Mouse (Mus musculus) lung, postnatal 14 days (tissue): ENCODE measurements at regions not wholly inside any gene's neighbourhood (a gene's known extent, or its start where the extent isn't known, plus 50 kb on each side); places are given as distances from the start of the nearest gene placed in this dataset.

Experiments used
- DNase-seq: peaks from one replicate; pipeline ENCODE4 v3.0.0; 2021

GRCm38 (mm10) chr9:122568691-122569441, 178.3 kb upstream of the Topaz1 start:
- DNase-seq: no peak

DNA sequence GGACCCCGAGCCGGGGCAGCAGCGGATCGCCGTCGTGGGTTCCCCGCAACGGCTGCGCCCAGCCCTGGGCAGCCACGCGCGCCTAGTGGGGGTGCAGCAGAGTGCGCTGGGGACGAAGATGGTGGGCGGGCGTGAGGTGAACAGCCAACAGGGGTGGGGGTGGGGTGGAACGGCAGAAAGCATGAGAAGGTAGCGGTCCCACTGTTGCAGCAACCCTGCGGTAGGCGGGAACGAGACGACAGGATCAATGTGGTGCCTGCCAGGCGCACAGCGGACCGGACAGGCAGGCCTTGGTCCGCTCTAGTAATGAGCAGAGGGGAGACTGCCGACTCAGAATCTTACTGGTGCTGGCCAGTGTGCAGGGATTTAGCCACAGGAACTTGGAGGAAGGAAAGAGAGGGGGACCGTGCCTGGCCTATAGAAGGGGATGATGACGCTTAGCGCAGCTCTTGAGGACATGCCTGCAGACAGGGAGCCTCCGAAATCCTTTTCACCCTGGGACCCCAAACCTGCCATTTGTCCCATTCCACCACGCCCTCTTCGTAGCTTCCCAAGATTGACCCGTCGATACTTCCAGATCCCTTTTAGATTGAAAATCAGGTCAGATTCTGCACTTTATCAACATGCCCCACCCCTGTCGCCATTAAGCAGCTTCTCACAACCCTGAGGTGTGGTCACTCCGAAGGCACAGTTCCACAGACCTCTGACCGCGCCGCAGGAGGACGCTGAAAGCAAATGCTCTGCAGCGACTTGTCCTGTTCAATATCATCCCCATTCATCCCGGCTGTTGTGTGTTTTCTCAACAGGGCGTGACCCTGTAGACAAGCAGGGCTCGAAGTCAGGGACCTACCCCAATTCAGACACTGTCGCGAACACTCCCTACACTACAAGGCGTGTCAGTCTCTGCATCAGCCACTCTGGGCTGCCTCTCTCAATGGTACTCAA, 177.4 kb upstream of the Topaz1 start:
- no peak for DNase-seq

DNA sequence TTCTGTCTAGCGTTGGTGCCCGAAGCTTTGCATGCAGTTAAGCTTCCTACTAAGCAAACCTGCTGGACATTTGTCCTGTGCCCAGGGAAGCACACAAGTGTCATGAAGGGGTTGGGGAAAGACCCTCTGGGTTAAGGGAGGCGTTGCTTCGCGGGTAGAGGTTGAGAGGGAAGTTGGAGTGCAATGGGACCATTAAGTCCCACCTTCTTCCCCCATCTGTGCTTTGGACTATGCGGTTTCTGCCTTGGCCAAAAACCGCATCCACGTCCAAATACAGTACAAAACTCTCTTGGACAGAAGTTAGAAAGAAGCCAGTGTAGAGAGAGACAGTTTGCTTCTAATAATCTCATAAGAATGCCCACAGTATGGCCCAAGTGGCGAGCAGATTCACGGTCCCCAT, 176.1 kb upstream of the Topaz1 start:
- no peak for DNase-seq

GRCm38 (mm10) chr9:122571402-122572059, 175.6 kb upstream of the Topaz1 start:
- no peak for DNase-seq

DNA sequence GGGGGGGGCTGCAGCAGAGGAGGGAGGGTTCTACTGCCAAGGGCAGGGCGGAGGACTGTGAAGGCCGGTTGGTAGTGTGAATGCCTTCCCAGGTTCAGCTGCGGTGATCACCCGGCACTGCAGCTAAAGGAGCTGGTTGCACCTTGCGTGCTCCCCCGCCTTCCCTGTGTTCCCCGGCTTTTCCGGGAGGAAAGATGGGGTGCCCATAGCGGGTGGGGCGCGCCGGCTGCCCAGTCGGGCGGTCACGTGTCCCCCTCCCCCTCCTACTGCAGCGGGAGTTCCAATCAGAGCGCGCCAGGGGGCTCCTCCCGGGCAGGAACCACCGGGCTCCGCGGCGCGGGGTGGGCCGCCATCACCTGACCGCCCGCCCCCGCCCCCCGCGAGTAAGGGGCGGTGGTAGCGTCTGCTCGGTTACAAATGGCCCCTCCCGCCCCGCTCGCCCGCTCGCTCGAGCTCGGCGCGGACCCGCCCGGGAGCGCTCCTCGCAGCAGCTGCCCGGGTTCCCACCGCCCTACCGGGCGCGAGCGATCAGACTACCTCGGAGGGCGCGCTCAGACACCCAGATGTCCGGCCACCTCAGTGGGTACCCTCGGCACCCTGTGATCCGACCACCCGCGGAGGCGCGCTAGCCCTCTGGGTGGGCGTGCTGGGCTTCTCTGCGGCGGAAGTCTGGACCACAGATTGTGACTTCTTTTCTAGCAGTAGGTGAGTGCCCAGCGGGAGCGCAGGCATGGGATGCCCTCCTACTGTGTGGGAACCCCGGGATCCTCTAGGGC, 174.9 kb upstream of the Topaz1 start:
- no peak for DNase-seq

DNA sequence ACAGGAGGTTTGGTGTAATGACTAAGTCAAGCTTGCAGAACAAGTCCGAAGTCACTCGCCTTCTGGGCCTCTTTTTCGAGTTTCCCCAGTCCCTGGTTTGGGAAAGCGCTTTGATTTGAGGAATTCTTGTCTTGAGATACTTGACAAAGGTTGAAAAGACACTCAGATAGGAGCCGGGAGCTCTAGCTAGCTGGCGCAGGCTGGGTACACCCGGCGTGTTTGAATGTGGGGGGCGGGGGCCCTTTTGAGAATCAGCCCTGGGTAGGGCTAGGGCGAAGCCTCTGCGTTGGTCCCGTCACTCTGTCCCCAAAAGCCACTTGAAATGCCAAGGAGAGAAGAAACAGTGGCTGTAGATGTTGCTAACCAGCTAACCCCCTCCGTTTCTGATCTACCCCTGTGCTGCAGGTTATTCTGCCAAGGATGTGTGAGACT, 174.3 kb upstream of the Topaz1 start:
- DNase-seq: no peak

GRCm38 (mm10) chr9:122585228-122585627, 161.9 kb upstream of the Topaz1 start:
- no peak for DNase-seq

DNA sequence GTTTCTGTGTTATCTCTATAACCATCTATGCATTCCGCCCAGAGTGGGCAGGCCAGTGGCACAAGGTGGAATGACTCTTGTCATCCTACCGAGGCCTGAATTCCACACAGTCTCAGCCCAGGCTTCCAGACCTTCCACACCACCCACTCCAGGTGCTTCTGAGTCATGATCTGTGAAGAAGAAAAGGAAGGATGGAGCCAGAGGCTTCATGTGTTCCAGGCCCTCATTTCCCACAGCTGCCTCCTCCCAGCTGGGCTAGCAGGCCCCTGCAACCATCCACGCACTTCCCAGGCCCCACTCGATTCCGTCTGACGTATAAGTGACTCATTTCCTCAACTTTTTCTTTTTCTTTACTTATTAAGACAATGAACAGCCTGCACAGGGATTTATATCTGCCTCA, 160.7 kb upstream of the Topaz1 start:
- DNase-seq: no peak

DNA sequence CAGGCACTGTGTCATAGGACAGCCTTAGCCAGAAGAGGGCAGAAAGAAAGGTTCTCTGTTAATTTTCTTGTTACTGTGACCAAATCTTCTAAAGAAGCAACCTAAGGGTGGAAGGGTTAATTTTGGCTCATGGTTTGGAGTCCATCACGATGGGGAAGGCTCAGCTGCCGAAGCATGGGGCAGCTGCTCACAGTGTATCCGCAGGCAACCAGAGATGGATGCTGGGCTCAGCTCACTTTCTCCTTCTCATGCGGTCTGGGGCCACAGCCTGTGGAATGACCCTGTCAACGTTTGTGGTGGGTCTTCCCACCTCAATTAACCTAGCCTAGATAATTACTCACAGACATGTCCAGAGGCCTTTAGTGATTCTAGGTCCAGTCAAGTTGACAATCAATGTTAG, 160.2 kb upstream of the Topaz1 start:
- DNase-seq: no peak

- DNase-seq: no peak
These were observed 158.9 kb upstream of the Topaz1 start for GRCm38 (mm10) chr9:122588246-122588645.

DNA sequence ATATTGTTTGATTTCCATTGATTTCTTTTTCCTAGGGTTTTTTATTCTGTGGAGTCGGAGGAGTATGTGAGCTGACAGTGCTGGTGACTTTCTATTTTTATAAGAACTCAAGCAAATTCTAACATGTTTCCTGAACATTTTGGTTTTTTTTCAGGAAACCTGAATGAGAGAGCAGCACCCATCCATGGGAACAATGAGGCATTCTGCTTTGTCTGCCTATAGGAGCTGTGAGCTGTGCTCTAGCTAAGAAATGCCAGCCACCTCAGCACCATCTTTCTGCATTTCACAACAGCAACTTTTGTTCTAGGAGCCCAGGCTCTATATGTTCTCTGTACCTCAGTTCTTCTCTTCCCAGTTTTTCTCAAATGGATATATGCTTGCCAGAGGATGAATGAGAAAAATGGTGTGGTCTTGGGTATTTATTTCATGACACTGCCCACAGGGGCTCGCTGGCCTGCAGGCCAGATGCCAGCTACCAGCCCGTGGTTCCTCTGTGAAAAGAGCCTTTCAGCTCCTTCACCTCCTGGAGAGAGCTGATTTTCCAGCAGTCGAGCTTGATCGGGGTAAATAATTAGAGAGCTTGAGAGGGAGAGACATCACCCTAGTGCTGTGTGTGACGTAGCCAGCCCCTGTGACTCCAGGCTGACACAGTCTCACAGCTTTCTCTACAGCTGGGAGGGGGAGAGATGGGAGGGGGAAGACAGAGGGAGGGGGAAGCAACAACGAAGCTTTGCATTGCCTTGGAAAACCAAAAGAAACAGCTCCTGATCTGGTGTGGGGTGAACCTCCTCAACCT, 154.1 kb upstream of the Topaz1 start:
- no peak for DNase-seq

DNA sequence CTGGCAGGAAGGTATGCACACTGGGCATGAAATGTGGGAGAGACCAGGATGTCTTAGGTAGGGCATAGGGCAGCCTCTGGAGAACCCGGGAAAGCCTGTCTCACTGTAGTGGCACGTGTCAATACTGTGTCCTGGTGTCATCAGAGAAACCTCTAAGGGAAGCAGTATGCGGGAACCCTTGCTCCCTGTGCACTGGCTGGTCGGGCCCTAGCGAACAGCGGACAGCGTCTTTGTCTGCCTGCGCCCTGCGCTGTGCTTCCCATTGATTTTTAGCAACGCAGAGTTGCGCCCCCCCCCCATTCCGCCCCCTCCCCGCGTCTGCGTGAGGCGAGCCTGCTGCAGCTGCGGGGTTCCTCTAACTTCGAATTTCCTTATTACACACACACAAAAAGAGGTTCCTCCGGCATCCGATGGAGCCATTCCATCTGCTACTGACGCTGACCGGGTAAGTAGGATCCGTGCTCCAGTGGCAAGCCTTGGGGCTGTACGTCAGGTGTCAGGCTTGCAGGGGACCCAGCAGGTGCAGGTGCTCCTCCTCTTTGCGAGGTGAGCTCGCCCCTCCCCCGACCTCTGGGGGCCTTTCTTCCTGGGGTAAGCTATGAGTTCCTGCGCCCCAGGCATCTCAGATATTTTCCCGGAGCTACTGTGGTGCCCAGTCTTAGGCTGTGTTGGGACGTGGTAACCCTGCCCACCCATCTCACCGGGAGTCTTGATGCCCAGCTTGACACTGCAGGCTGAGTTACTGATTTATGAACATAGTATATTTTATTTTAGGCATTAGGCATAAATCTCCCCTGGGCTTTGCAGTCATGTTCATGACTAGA, 151.8 kb upstream of the Topaz1 start:
- DNase-seq: no peak

DNA sequence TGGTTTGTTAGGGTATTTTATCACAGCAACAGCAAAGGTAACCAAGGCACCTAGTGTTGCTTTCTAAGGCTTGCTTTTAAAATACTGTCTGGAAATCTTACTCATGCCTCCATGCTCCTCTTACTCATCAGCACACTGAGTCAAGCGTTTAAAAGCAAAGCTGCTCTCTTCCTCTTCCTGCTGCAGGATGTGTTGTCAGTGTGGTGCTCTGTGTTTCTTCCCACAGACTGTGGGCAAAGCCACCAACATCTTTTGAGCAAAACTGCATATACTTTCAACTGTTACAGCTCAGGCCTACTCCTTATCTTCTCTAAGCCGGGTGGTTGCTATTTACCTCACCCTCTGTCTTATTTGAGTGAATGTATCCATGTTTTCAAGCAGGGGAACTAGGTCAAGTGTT, 144.0 kb upstream of the Topaz1 start:
- DNase-seq: no peak

GRCm38 (mm10) chr9:122609616-122610015, 137.5 kb upstream of the Topaz1 start:
- no peak for DNase-seq

DNA sequence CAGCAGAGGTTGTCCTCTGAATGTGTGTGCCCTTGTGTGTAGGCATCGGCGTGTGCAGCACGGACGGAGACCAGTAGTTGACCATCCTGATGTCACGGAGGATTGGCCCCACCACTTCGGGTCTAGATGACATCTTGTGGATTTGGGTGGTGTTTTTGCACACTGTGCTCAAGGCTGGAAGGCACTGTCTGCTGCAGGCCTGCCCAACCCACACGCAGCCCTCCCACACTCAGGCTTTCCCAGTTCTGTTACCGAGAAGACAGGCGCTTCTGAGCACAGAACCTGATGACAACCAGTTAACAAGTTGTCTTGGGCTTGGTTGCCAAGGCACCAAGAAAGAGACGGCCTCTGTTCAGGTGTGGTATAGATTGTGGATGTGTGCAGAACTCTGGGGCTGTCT, 136.2 kb upstream of the Topaz1 start:
- no peak for DNase-seq

DNA sequence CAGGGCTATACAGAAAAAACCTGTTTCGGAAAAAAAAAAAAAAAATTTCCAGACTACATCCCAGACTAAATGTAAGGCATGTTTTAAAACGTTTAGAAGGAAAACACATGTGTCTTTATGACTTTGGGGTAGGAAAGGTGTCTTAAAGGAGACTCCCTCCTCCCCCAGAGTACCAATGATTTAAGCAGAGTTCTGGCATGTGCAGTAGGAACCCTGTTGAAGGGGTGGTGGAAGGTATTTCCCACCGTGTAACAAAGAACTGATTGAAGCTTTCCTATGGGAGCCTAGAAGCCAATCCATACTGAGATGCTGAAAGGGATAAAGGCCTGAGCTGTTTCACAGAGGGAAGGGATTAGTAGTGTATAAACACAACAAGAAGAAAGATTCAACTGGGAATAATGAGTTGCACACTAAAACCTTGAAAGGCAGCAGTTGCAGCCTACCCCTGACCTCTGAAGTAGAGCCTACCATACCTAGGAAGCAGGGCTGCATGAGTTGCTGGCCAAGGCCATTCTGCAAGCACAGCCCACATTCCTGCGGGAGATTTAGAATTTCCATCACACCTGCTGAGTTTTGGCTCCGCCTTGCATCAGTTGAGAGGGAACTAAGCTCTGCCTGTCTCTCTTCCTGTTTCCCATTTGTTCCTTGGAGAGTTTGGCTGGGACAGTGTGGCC, 132.4 kb upstream of the Topaz1 start:
- no peak for DNase-seq

GRCm38 (mm10) chr9:122615351-122615750, 131.8 kb upstream of the Topaz1 start:
- peak; percentile 45 for DNase-seq

DNA sequence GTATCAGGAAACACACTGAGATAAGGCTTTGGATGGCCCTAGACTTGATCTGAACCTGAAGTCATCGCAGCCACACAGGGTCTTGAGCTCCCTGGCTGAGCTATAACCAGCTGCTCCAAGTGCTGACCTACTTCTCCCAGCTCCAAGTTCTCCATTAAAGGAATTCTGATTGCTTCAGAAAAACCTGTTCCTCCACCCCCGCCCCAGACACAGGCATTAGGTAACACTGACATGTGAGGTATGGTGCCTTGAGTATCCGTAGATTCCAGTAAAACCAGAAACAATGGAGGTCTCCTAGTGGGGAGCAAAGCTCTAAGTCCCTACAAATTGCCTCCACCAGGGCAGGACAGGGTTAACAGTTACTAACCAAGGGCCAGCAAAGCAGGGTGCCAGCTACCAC, 129.4 kb upstream of the Topaz1 start:
- no peak for DNase-seq

GRCm38 (mm10) chr9:122625081-122625480, 122.1 kb upstream of the Topaz1 start:
- no peak for DNase-seq

DNA sequence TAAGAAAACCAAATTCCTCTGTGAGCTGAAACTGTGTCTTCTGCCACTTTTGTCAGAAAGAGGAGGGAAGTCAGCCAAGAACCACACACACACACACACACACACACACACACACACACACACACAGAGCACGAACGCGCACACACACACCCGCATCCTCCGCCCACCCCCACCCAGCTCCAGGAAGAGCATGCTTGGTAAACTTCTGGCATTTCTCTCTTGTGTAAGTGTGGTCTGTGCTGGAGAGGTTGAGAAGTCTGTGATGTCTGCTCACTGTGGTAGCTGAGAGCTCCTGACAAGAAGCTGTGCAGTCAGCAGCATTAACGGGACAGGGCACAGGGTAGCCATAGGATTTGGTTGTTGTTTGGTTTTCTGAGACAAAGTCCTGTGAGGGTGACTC, 120.8 kb upstream of the Topaz1 start:
- no peak for DNase-seq
